Mouse (Mus musculus): ENCODE data around the gene Spata2l. TPM values are rescaled to one million over a fixed set of nuclear protein-coding genes. Genes with fewer than 3 reads are reported as not detected.
A peak's percentile ranks its signal among the peaks of the same experiment; 100 is the strongest.
"Not testable (repeated sequence)": the region's sequence is repeated elsewhere in the genome, so short reads cannot be mapped to it uniquely, and the experiment has no call there.

The Spata2l gene
- polyA plus RNA-seq, 1 experiment from 2014 or later: 1.2 TPM

- WGBS (ENCODE audit: insufficient replicate concordance): 84% methylated on average over 14 of the region's 14 CpGs
Measured at GRCm38 (mm10) chr8:123267926-123268656, 32.1 kb upstream of the Spata2l start.

GRCm38 (mm10) chr8:123257593-123257992 is 21.6 kb upstream of the Spata2l start:
- H3K36me3 ChIP-seq: peaks cover 55% of the 10 kb centered on the region
- DNase-seq: not testable (repeated sequence)
- WGBS (ENCODE audit: insufficient replicate concordance): 74% methylated on average over 8 of the region's 8 CpGs

More at GRCm38 (mm10) chr8:123267926-123268656, 32.1 kb upstream of the Spata2l start:
- peaks cover 3% of the 10 kb centered on the region; the same call in 1 of the 2 replicates for H3K4me1 ChIP-seq (replicated peaks)
- no peaks in the 10 kb centered on the region for H3K27me3 ChIP-seq
- H3K4me3 ChIP-seq (replicated peaks): no peak overlapping the region
- no peaks in the 10 kb centered on the region for H3K9me3 ChIP-seq (replicated peaks)
- H3K27ac ChIP-seq: no peak overlapping the region
- DNase-seq (no peak), ATAC-seq (ENCODE audit: low read depth) (peak; percentile 24)
- H3K4me2 ChIP-seq: no peak overlapping the region
- H3K36me3 ChIP-seq: peaks cover 91% of the 10 kb centered on the region
- no peak overlapping the region for H3K9ac ChIP-seq

DNA sequence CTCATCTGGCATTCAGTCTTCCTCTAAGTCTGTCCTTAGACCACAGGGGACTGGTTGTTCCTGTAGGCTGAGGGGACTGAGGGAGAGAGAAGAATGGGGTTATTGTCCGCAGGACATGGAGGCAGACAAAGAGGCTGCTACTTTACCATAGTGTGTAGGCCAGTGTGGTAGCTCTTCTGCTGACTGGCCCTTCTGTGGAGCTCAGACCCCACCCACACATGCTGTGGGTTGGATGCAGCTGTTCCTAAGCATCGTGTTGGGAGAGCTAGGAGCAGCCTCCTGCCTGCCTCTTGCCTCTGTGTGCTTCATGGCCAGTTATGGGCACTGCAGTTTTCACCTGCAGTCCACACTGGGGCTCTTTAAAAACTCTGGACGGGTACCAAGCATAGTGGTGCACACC is 21.1 kb upstream of the Spata2l start:
- Histone ChIP-seq H3K36me3 (peaks cover 55% of the 10 kb centered on the region), H3K27ac (no peak overlapping the region), H3K27me3 (no peaks in the 10 kb centered on the region), H3K4me1 (replicated peaks) (peaks cover 28% of the 10 kb centered on the region), H3K9ac (no peak overlapping the region), H3K4me2 (no peak overlapping the region), H3K4me3 (replicated peaks) (no peak overlapping the region), H3K9me3 (replicated peaks) (no peaks in the 10 kb centered on the region)
- ATAC-seq (ENCODE audit: low read depth) (no peak), DNase-seq (no peak)
- 80% methylated on average over 3 of the region's 3 CpGs for WGBS (ENCODE audit: insufficient replicate concordance)

More at GRCm38 (mm10) chr8:123257593-123257992, 21.6 kb upstream of the Spata2l start:
- not testable (repeated sequence) for H3K4me2 ChIP-seq; H3K27ac ChIP-seq; H3K9ac ChIP-seq; H3K9me3 ChIP-seq (replicated peaks); ATAC-seq (ENCODE audit: low read depth); H3K4me3 ChIP-seq (replicated peaks); H3K27me3 ChIP-seq
- H3K4me1 ChIP-seq (replicated peaks): peaks cover 27% of the 10 kb centered on the region

GRCm38 (mm10) chr8:123255170-123255569 is 19.1 kb upstream of the Spata2l start:
- H3K36me3 ChIP-seq: peaks cover 57% of the 10 kb centered on the region
- ATAC-seq (ENCODE audit: low read depth) (no peak), DNase-seq (no peak)
- H3K27me3 ChIP-seq: no peaks in the 10 kb centered on the region
- peak overlapping the region; percentile 96 for H3K4me2 ChIP-seq
- WGBS (ENCODE audit: insufficient replicate concordance): 64% methylated on average over 6 of the region's 6 CpGs
- H3K27ac ChIP-seq: peak overlapping the region; percentile 84; the same call in 1 of the 2 replicates
- peak overlapping the region; percentile 97 for H3K4me3 ChIP-seq (replicated peaks)
- peaks cover 28% of the 10 kb centered on the region for H3K4me1 ChIP-seq (replicated peaks)
- peak overlapping the region; percentile 97 for H3K9ac ChIP-seq
- no peaks in the 10 kb centered on the region for H3K9me3 ChIP-seq (replicated peaks)

- under 1% methylated on average over 89 of the region's 99 CpGs for WGBS (ENCODE audit: insufficient replicate concordance)
- DNase-seq (peak; percentile 76), ATAC-seq (ENCODE audit: low read depth) (peak; percentile 96)
- H3K27ac ChIP-seq: peak within 1 kb of the TSS; percentile 84
- peaks cover 54% of the 10 kb centered on the region for H3K36me3 ChIP-seq
- peak within 1 kb of the TSS; percentile 97 for H3K4me3 ChIP-seq (replicated peaks)
- peak within 1 kb of the TSS; percentile 97 for H3K9ac ChIP-seq
- peaks cover 28% of the 10 kb centered on the region for H3K4me1 ChIP-seq (replicated peaks)
- no peaks in the 10 kb centered on the region for H3K27me3 ChIP-seq
- no peaks in the 10 kb centered on the region for H3K9me3 ChIP-seq (replicated peaks)
- H3K4me2 ChIP-seq: peak within 1 kb of the TSS; percentile 96
Measured at GRCm38 (mm10) chr8:123254099-123254885, 18.3 kb upstream of the Spata2l start, which contains the start of the genes Zfp276 and Vps9d1. TSS of gene Zfp276 (plus strand) at chr8:123254195. TSS of gene Vps9d1 (minus strand) at chr8:123254348.

DNA sequence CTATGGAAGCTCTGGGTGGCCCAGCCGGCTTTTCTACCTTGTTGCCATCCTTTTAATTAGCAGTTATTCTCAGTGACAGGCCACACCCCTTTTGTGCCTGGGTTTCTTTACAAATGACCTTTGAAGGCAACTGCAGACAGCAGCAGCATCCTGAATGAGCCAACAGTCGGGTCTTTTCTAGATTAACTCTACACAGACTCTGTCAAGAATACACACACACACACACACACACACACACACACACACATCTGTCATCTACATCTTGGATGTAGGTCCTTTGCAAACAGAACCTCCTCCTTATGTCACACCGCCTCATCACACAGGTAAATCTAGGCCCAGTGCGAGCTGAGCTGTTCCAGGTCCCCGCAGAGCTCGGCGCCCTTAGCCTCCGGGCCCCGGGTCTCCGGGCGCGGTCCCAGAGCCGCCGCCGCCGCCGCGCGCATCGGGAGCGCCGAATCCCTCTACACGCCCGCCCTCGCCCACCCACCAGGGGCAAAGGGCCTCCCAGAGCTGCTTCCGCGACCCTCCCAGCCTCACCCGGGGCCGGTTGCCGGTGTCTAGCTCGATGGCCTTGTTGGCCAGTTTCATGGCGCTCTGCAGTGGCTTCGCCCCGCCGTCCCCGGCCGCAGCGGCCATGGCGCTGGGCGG is 17.5 kb upstream of the Spata2l start:
- Histone ChIP-seq H3K4me1 (replicated peaks) (peaks cover 28% of the 10 kb centered on the region), H3K27me3 (no peaks in the 10 kb centered on the region), H3K9me3 (replicated peaks) (no peaks in the 10 kb centered on the region), H3K36me3 (peaks cover 54% of the 10 kb centered on the region), H3K4me3 (replicated peaks) (peak overlapping the region; percentile 97), H3K9ac (peak overlapping the region; percentile 97), H3K4me2 (peak overlapping the region; percentile 96), H3K27ac (peak overlapping the region; percentile 84)
- 1% methylated on average over 31 of the region's 40 CpGs for WGBS (ENCODE audit: insufficient replicate concordance)
- peak; percentile 43 for ATAC-seq (ENCODE audit: low read depth)
- DNase-seq: no peak

DNA sequence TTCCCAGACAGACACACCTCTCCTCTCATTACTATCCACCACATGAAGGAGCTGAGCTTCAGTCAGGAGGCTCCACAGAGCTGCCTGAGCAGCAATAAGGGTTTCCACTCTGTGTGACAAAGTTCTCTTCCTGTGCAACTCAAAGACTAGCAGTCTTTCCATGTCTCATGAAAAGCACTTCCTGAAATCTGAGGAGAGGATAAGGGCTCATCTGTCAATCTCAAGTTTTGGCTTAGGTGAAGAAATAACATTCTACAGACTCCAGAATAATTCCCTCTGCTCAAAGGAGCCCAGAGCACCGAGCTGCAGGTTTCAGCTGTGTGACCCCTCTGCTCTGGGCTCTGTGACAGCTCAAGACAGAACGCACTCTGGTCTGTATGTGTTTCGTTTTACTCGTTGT is 16.9 kb upstream of the Spata2l start:
- peaks cover 54% of the 10 kb centered on the region for H3K36me3 ChIP-seq
- peak overlapping the region; percentile 97 for H3K4me3 ChIP-seq (replicated peaks)
- H3K27me3 ChIP-seq: no peaks in the 10 kb centered on the region
- ATAC-seq (ENCODE audit: low read depth) (no peak), DNase-seq (no peak)
- no peaks in the 10 kb centered on the region for H3K9me3 ChIP-seq (replicated peaks)
- H3K4me2 ChIP-seq: peak overlapping the region; percentile 96
- WGBS (ENCODE audit: insufficient replicate concordance): 50% methylated on average over 4 of the region's 4 CpGs
- peak overlapping the region; percentile 36; the same call in 1 of the 2 replicates for H3K27ac ChIP-seq
- peak overlapping the region; percentile 97 for H3K9ac ChIP-seq
- peaks cover 28% of the 10 kb centered on the region for H3K4me1 ChIP-seq (replicated peaks)

DNA sequence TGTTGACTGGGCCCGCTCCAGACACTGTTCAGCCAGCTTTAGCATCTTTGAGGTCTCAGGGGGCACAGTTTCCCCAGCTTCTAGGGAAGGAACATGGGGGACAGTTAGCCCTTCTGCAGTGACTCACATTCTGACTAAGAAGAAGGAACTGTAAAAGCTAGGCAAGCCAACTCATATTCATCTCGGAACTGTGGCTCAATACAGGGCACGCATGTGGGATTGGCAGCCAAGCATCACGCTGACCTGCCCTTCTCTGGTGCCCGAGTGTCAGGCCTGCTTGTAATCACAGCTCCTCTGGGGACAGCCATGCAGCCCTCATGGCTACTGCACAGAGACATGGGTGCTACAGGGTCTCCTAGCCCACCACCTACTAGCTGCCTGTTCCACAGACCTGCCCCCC is 14.9 kb upstream of the Spata2l start:
- no peaks in the 10 kb centered on the region for H3K27me3 ChIP-seq
- no peaks in the 10 kb centered on the region for H3K9me3 ChIP-seq (replicated peaks)
- no peak for DNase-seq
- WGBS (ENCODE audit: insufficient replicate concordance): 81% methylated on average over 5 of the region's 5 CpGs
- H3K9ac ChIP-seq: no peak overlapping the region
- H3K4me3 ChIP-seq (replicated peaks): no peak overlapping the region
- H3K27ac ChIP-seq: no peak overlapping the region
- no peak overlapping the region for H3K4me2 ChIP-seq
- H3K4me1 ChIP-seq (replicated peaks): peaks cover 24% of the 10 kb centered on the region
- H3K36me3 ChIP-seq: peaks cover 52% of the 10 kb centered on the region
- ATAC-seq (ENCODE audit: low read depth): no peak

GRCm38 (mm10) chr8:123248596-123248995 is 12.6 kb upstream of the Spata2l start:
- Histone ChIP-seq H3K27ac (no peak overlapping the region), H3K4me2 (no peak overlapping the region), H3K27me3 (no peaks in the 10 kb centered on the region), H3K4me3 (replicated peaks) (no peak overlapping the region), H3K9ac (no peak overlapping the region), H3K36me3 (peaks cover 54% of the 10 kb centered on the region), H3K4me1 (replicated peaks) (peaks cover 12% of the 10 kb centered on the region), H3K9me3 (replicated peaks) (no peaks in the 10 kb centered on the region)
- WGBS (ENCODE audit: insufficient replicate concordance): 77% methylated on average over 8 of the region's 8 CpGs
- DNase-seq: no peak
- no peak for ATAC-seq (ENCODE audit: low read depth)

DNA sequence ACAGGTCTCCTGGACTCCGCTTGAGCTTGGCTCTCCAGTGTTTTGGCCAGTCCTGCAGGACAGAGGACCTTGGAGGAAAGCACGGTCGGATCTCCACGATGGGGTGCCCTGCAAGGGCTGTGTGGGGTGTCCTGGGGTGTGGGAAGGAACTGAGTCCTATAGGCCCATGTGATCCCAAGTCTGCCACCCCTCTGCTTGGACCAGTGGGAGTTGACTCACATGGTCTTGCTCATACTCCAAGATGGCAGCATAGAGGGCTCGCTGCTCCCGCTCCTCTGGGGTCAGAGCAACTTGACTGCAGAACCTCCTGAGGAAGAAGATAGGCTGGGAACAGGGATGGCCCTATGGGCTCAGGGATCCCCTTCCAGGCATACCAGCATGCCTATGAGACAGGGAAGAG is 11.7 kb upstream of the Spata2l start:
- H3K27me3 ChIP-seq: no peaks in the 10 kb centered on the region
- no peak overlapping the region for H3K4me2 ChIP-seq
- peaks cover 3% of the 10 kb centered on the region for H3K4me1 ChIP-seq (replicated peaks)
- no peak overlapping the region for H3K4me3 ChIP-seq (replicated peaks)
- WGBS (ENCODE audit: insufficient replicate concordance): 85% methylated on average over 6 of the region's 6 CpGs
- DNase-seq (no peak), ATAC-seq (ENCODE audit: low read depth) (no peak)
- peaks cover 54% of the 10 kb centered on the region for H3K36me3 ChIP-seq
- H3K9me3 ChIP-seq (replicated peaks): no peaks in the 10 kb centered on the region
- no peak overlapping the region for H3K27ac ChIP-seq
- H3K9ac ChIP-seq: no peak overlapping the region

GRCm38 (mm10) chr8:123245543-123245942 is 9.5 kb upstream of the Spata2l start:
- H3K9me3 ChIP-seq (replicated peaks): no peaks in the 10 kb centered on the region
- no peaks in the 10 kb centered on the region; the same call in 1 of the 2 replicates for H3K4me1 ChIP-seq (replicated peaks)
- DNase-seq (no peak), ATAC-seq (ENCODE audit: low read depth) (no peak)
- no peak overlapping the region for H3K4me3 ChIP-seq (replicated peaks)
- H3K27ac ChIP-seq: no peak overlapping the region
- 81% methylated on average over 12 of the region's 12 CpGs for WGBS (ENCODE audit: insufficient replicate concordance)
- H3K4me2 ChIP-seq: no peak overlapping the region
- no peaks in the 10 kb centered on the region for H3K27me3 ChIP-seq
- peaks cover 46% of the 10 kb centered on the region for H3K36me3 ChIP-seq
- no peak overlapping the region for H3K9ac ChIP-seq

All from liver, embryonic 13.5 days (tissue).